Mouse (Mus musculus) lung, embryonic 16.5 days (tissue): ENCODE measurements around the gene Nutf2. TPM values are rescaled to one million over a fixed set of nuclear protein-coding genes. Genes with fewer than 3 reads are reported as not detected.

Experiments
- ATAC-seq: fragments of 200-750 bp; cut with Nextera tagmentation; 2 replicates; pipeline ENCODE4 v1.8.0; 2017; ENCODE audit warnings: low read depth, mild to moderate bottlenecking, moderate library complexity
- H3K27ac ChIP-seq: fragments of 300-500 bp; sonication (generic); 2 replicates; pipeline ENCODE4 v1.5.1; 2014; ENCODE audit warnings: mild to moderate bottlenecking, control low read depth, low read length
- H3K27me3 ChIP-seq: fragments of 300-500 bp; sonication (generic); 2 replicates; pipeline ENCODE4 v1.6.1; 2014; ENCODE audit warnings: low read depth, low read length, mixed read lengths; ENCODE audit not compliant: control insufficient read depth, insufficient read depth
- H3K36me3 ChIP-seq: fragments of 300-500 bp; sonication (generic); 2 replicates; pipeline ENCODE4 v1.6.1; 2014; ENCODE audit warnings: low read length; ENCODE audit not compliant: control insufficient read depth, insufficient read depth
- H3K4me1 ChIP-seq: fragments of 300-500 bp; sonication (generic); replicated peaks from 2 replicates; pipeline ENCODE4 v1.6.1; 2014; ENCODE audit warnings: low read length, mixed read lengths; ENCODE audit not compliant: control insufficient read depth, insufficient read depth
- H3K4me2 ChIP-seq: fragments of 300-500 bp; sonication (generic); 2 replicates; pipeline ENCODE4 v1.6.1; 2014; ENCODE audit warnings: low read depth, low read length, control low read depth
- H3K4me3 ChIP-seq: fragments of 300-500 bp; sonication (generic); 2 replicates; pipeline ENCODE4 v1.5.1; 2014; ENCODE audit warnings: mild to moderate bottlenecking, low read length, control low read depth
- H3K9ac ChIP-seq: fragments of 300-500 bp; sonication (generic); 2 replicates; pipeline ENCODE4 v1.6.1; 2014; ENCODE audit warnings: low read length, control low read depth
- H3K9me3 ChIP-seq: fragments of 300-500 bp; sonication (generic); 2 replicates; pipeline ENCODE4 v1.6.1; 2016; ENCODE audit warnings: low read length; ENCODE audit not compliant: control insufficient read depth
- WGBS: fragments of 180-500 bp; shearing (Covaris S2); extraction: QIAGEN DNeasy Blood & Tissue Kit; methylation state at CpG from one replicate; pipeline ENCODE4 v1.1.7; 2014; 5-methylcytosine and 5-hydroxymethylcytosine counted together
- polyA plus RNA-seq: library from polyadenylated mRNA; unstranded; fragments of >200 nt; fragmentation: Nextera tagmentation; extraction: Ambion mirVana; gene quantifications from 2 replicates; pipeline ENCODE4 v1.2.1, GENCODE M21; 2015

Gene Nutf2
- polyA plus RNA-seq, 1 experiment from 2014 or later, result 215 TPM

DNA sequence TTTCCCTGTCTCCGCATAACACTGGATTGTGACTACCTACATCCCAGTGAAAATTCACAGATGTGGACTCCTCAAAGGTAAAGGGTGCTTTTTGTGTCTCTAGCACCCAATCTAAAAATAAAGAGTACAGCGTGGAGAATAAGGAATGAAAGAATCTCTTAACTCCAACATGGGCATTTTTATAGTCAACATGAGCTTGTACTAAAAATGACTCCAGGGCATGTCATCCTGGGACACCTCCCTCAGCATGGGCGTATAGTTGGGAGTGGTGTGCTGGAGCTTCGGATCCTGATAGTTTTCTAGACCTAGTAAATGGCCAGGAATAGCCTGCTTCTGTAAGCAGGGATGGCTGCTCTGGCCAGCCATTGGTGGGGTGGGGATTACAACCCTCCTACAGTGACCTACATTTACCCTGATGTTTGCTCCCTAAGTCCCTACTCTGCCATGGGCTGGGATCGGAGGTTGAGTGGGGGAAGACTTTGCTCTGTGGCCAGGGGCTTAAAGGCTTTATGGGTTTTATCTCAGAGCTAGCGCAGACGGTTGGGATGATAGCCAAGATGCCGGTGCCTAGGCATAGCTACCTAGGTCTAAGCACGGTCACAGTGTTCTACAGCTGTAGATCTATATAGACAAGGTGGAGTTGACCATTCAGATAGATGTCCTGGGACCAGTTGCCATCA is 37.6 kb downstream of the Nutf2 start:
- no peak overlapping the region for H3K27ac ChIP-seq
- no peaks in the 10 kb centered on the region for H3K9me3 ChIP-seq
- H3K36me3 ChIP-seq, result no peaks in the 10 kb centered on the region; the same call in 1 of the 2 replicates
- H3K4me2 ChIP-seq, result no peak overlapping the region
- H3K4me1 ChIP-seq, result peaks cover 9% of the 10 kb centered on the region
- no peak overlapping the region for H3K4me3 ChIP-seq
- ATAC-seq, result no peak
- 79% methylated on average over 9 of the region's 9 CpGs for WGBS
- H3K9ac ChIP-seq, result 0 out of 2 replicates have a peak overlapping the region, but pooled peaks have one; percentile 4
- no peaks in the 10 kb centered on the region for H3K27me3 ChIP-seq

DNA sequence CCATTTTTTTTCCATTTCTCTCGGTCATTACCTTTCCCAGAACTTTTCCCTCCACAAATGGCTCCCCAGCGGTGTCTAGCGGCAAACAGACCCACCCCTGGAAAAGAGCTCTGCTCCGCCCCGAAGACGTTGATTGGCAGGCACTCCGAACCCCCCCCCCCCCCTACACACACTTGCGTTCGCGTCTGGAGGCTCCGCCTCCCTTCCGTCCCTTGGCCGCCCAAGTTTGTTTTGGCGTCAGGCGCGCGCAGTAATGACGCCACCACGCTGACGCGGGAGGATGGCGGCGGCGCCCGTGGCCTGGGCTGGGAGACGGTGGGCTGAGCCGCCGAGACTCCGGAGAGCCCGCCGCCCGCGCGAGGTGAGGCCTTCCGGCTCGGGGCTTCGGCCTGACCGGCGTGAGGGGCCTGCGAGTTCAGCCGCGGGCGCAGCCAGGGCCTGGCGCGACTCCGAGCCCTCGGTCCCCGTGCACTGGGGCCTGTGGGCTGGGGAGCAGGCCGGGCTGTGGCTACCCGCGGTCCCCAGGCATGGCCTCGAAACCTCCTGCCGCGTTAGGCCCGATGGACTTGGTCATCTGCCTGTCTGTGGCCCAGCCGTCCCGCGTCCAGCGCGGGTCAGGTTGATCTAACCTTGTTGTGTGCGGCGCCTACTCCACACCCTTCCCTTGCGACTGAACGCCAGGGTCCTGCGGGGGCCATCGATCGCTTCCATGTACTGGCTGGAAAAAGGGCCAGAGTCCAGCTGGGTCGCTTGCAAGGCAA is 40.0 kb downstream of the Nutf2 start, which contains the start of gene Pskh1:
Pskh1 (plus strand) TSS at position 262 of the 761 bp plus-strand sequence.
- Histone ChIP-seq H3K27me3 (no peaks in the 10 kb centered on the region), H3K27ac (peak within 1 kb of the TSS; percentile 85), H3K9me3 (no peaks in the 10 kb centered on the region), H3K4me1 (peaks cover 7% of the 10 kb centered on the region), H3K36me3 (0 out of 2 replicates have a peak, but pooled peaks cover 2% of the 10 kb centered on the region), H3K4me2 (peak within 1 kb of the TSS; percentile 79), H3K4me3 (peak within 1 kb of the TSS; percentile 85), H3K9ac (peak within 1 kb of the TSS; percentile 97)
- WGBS, result 0% methylated on average over 68 of the region's 68 CpGs
- ATAC-seq, result peak; percentile 98

DNA sequence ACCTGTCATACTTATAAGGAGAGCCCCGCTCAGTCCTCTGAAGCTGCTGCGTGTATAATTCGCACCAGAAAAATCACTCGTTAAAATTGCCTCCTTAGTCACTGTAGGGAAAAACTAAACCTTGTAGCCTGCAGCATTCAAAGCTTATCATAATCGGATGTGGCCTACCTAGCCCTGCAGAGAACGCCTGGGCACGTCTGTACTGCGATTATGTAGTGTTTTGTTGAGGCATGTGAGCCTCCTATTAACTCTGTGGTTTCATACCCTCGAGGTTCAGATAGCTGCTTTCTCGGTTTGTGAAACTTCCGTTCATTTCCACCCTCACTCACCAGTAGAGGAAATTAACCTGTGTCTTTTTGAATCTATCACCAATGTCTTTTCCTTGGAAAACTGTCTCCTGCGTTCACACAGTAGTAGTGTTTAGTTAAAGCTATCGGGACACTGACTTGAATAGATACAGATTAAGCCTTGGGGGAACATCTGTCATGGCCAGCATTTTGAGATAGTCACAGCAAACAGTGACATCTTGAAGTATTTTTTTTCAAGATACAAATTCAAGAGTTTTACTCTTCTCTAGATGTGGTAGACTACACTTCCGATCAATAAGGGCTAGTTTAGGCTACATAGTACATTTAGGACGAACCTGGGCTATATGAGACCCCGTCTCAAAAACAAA is 40.7 kb downstream of the Nutf2 start:
- Histone ChIP-seq H3K9me3 (no peaks in the 10 kb centered on the region), H3K27me3 (no peaks in the 10 kb centered on the region), H3K4me3 (peak overlapping the region; percentile 85), H3K27ac (peak overlapping the region; percentile 85), H3K36me3 (0 out of 2 replicates have a peak, but pooled peaks cover 2% of the 10 kb centered on the region), H3K4me1 (peaks cover 7% of the 10 kb centered on the region), H3K9ac (peak overlapping the region; percentile 97), H3K4me2 (peak overlapping the region; percentile 79)
- 28% methylated on average over 16 of the region's 16 CpGs for WGBS
- ATAC-seq, result no peak

DNA sequence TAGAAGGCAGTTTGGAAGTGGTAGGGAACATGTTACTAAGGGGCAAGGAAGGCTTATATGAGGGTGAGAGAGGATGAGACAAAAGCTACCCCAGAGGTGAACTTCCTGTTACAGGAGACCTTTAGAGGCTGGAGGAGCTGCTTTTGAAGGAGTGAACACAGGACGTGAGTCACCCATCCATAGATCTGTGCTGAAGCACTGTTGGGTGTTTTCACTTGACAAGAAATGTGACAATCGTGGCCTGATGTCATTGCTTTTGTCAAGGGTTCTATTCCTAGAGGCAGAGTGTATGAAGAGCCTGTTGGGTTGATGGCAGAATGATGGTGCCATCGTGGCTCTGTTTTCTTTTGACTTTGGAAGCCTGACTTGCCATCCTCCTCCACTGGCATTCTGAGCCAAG is 59.0 kb downstream of the Nutf2 start:
- Histone ChIP-seq H3K4me1 (no peaks in the 10 kb centered on the region), H3K4me3 (no peak overlapping the region), H3K4me2 (no peak overlapping the region), H3K9ac (no peak overlapping the region), H3K27me3 (no peaks in the 10 kb centered on the region), H3K36me3 (peaks cover 9% of the 10 kb centered on the region; the same call in 1 of the 2 replicates), H3K27ac (no peak overlapping the region), H3K9me3 (no peaks in the 10 kb centered on the region)
- WGBS, result 80% methylated on average over 3 of the region's 3 CpGs
- no peak for ATAC-seq

DNA sequence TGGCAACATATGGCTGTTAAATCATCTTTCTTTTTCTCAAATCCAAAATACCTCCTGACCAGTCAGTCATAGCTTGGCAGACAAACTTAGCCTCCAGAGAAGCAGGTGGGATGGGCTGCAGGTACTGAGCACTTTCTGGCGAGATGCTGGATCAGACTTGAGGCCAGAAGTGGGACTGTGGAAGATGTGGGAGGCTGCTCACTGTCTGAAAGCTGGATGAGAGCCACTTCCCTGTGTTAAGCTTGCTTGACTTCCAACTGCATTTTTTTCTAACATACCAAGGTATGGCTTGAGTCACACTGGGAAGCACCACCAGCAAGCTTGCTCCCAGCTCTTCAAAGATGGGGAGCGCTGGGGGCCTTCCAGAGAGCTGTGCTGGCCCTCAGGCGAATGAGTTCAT is 64.7 kb downstream of the Nutf2 start:
- no peak for ATAC-seq

More for the DNA sequence above, 64.7 kb downstream of the Nutf2 start:
- Histone ChIP-seq H3K4me3 (no peak overlapping the region), H3K9me3 (no peaks in the 10 kb centered on the region), H3K27me3 (no peaks in the 10 kb centered on the region), H3K4me2 (no peak overlapping the region), H3K27ac (no peak overlapping the region), H3K4me1 (no peaks in the 10 kb centered on the region), H3K9ac (no peak overlapping the region), H3K36me3 (0 out of 2 replicates have a peak, but pooled peaks cover 4% of the 10 kb centered on the region)
- 64% methylated on average over 3 of the region's 3 CpGs for WGBS

Other genes with a start within 250 kb of the Nutf2 start
- 112 and 116 TPM in 2 replicates for gene Ctcf, start 224.0 kb upstream of the Nutf2 start, polyA plus RNA-seq
- gene Agrp, start 223.2 kb upstream of the Nutf2 start, polyA plus RNA-seq, result 0.60 TPM in 1 of 2 replicates, not detected in the other
- 0.58 and 0.79 TPM in 2 replicates for gene Carmil2, start 174.3 kb upstream of the Nutf2 start, polyA plus RNA-seq
- 69.1 and 71.3 TPM in 2 replicates for gene Acd, start 159.5 kb upstream of the Nutf2 start, polyA plus RNA-seq
- gene Pard6a, start 159.4 kb upstream of the Nutf2 start, polyA plus RNA-seq, result 15.2 and 17.6 TPM in 2 replicates
- 0.19 TPM in 1 of 2 replicates, not detected in the other for gene 4933405L10Rik, start 152.9 kb upstream of the Nutf2 start, polyA plus RNA-seq
- 23.0 and 27.0 TPM in 2 replicates for gene Enkd1, start 152.4 kb upstream of the Nutf2 start, polyA plus RNA-seq
- gene Gfod2, start 101.9 kb upstream of the Nutf2 start, polyA plus RNA-seq, result 22.4 and 25.3 TPM in 2 replicates
- 10.0 and 13.0 TPM in 2 replicates for gene Ranbp10, start 33.2 kb upstream of the Nutf2 start, polyA plus RNA-seq
- 4.0 and 4.6 TPM in 2 replicates for gene Tsnaxip1, start 32.8 kb upstream of the Nutf2 start, polyA plus RNA-seq
- 41.2 and 42.7 TPM in 2 replicates for gene Cenpt, start 7.3 kb upstream of the Nutf2 start, polyA plus RNA-seq
- gene Thap11, start 5.4 kb upstream of the Nutf2 start, polyA plus RNA-seq, result 55.2 and 56.0 TPM in 2 replicates
- gene Edc4, start 20.3 kb downstream of the Nutf2 start, polyA plus RNA-seq, result 50.2 and 51.8 TPM in 2 replicates
- 0.39 and 0.62 TPM in 2 replicates for gene Nrn1l, start 33.0 kb downstream of the Nutf2 start, polyA plus RNA-seq
- 34.0 and 34.9 TPM in 2 replicates for gene Pskh1, start 39.9 kb downstream of the Nutf2 start, polyA plus RNA-seq
- 0.77 and 1.2 TPM in 2 replicates for gene Ctrl, start 73.3 kb downstream of the Nutf2 start, polyA plus RNA-seq
- 39.7 and 56.6 TPM in 2 replicates for gene Psmb10, start 77.9 kb downstream of the Nutf2 start, polyA plus RNA-seq
- gene Lcat, start 82.8 kb downstream of the Nutf2 start, polyA plus RNA-seq, result 1.6 and 2.8 TPM in 2 replicates
- 35.1 and 38.3 TPM in 2 replicates for gene Slc12a4, start 105.5 kb downstream of the Nutf2 start, polyA plus RNA-seq
- not detected in 2 replicates for gene Dpep3, start 118.8 kb downstream of the Nutf2 start, polyA plus RNA-seq
- 18.4 and 19.3 TPM in 2 replicates for gene Dus2, start 130.8 kb downstream of the Nutf2 start, polyA plus RNA-seq
- gene Dpep2nb, start 145.4 kb downstream of the Nutf2 start, polyA plus RNA-seq, result 0.28 TPM in 1 of 2 replicates, not detected in the other
- gene Ddx28, start 151.3 kb downstream of the Nutf2 start, polyA plus RNA-seq, result 14.7 and 14.8 TPM in 2 replicates
- 6.0 and 6.2 TPM in 2 replicates for gene Nfatc3, start 198.3 kb downstream of the Nutf2 start, polyA plus RNA-seq